Mouse (Mus musculus) megakaryocyte-erythroid progenitor cell, adult 5-6 weeks (primary cell): ENCODE measurements around the gene Adora2a. TPM values are rescaled to one million over a fixed set of nuclear protein-coding genes. Genes with fewer than 3 reads are reported as not detected.
"Not testable (repeated sequence)": the region's sequence is repeated elsewhere in the genome, so short reads cannot be mapped to it uniquely, and the experiment has no call there.

ENCODE experiments used
- ATAC-seq: replicated peaks from 2 replicates; pipeline ENCODE4 v1.8.0; 2016; ENCODE audit warnings: mild to moderate bottlenecking, inconsistent platforms; ENCODE audit not compliant: severe bottlenecking, poor library complexity, low FRiP score, low TSS enrichment
- total RNA-seq, 2 experiments: library from RNA; stranded (forward) in 1 of 2; stranded (reverse) in 1 of 2; fragments of 200-1000, 215-1000 nt in 1 of 2; fragments of >200 nt in 1 of 2; fragmentation: Nextera tagmentation in 1 of 2; gene quantifications; 2 replicates each; pipeline ENCODE4 v1.2.3; 2014 to 2017

Adora2a gene
- total RNA-seq, 2 experiments from 2014 or later = 0.09 to 0.28 TPM

GRCm38 (mm10) chr10:75337231-75337630, 20.6 kb downstream of the Adora2a start:
- no peak for ATAC-seq

GRCm38 (mm10) chr10:75338852-75339251, 22.2 kb downstream of the Adora2a start:
- no peak for ATAC-seq

- no peak for ATAC-seq
These were observed 22.7 kb downstream of the Adora2a start for GRCm38 (mm10) chr10:75339377-75339776.

GRCm38 (mm10) chr10:75341936-75342335, 25.3 kb downstream of the Adora2a start:
- no peak for ATAC-seq

- ATAC-seq = not testable (repeated sequence)
These were observed 27.9 kb downstream of the Adora2a start for GRCm38 (mm10) chr10:75344563-75344962.

GRCm38 (mm10) chr10:75345265-75345664, 28.6 kb downstream of the Adora2a start:
- ATAC-seq = no peak

GRCm38 (mm10) chr10:75350564-75350963, 33.9 kb downstream of the Adora2a start:
- ATAC-seq = no peak

GRCm38 (mm10) chr10:75352541-75352940, 35.9 kb downstream of the Adora2a start:
- ATAC-seq = no peak

GRCm38 (mm10) chr10:75353838-75354241, 37.2 kb downstream of the Adora2a start:
- ATAC-seq = not testable (repeated sequence)

GRCm38 (mm10) chr10:75355341-75355740, 38.7 kb downstream of the Adora2a start:
- ATAC-seq = no peak

- not testable (repeated sequence) for ATAC-seq
These were observed 47.6 kb downstream of the Adora2a start for GRCm38 (mm10) chr10:75364214-75364690.

- no peak for ATAC-seq
These were observed 48.1 kb downstream of the Adora2a start for GRCm38 (mm10) chr10:75364796-75365195.

GRCm38 (mm10) chr10:75365231-75365633, 48.6 kb downstream of the Adora2a start:
- peak; percentile 78 for ATAC-seq

- 0 out of 2 replicates have a peak, but pooled peaks have one; percentile 22 for ATAC-seq
These were observed 57.1 kb downstream of the Adora2a start for GRCm38 (mm10) chr10:75373655-75374351.

GRCm38 (mm10) chr10:75378688-75379087, 62.0 kb downstream of the Adora2a start:
- ATAC-seq = no peak

Other genes starting within 250 kb of the Adora2a start
- 25.5 and 30.8 TPM in 2 replicates for gene Specc1l, start 104.8 kb upstream of the Adora2a start, total RNA-seq (2014; fragmentation: Nextera tagmentation)
- gene Specc1l, start 104.8 kb upstream of the Adora2a start, total RNA-seq (2017) = 36.3 and 37.2 TPM in 2 replicates
- not detected in 2 replicates for gene Upb1, start 84.2 kb downstream of the Adora2a start, total RNA-seq (2014; fragmentation: Nextera tagmentation)
- 0.19 and 0.50 TPM in 2 replicates for gene Upb1, start 84.2 kb downstream of the Adora2a start, total RNA-seq (2017)
- gene Snrpd3, start 200.7 kb downstream of the Adora2a start, total RNA-seq (2014; fragmentation: Nextera tagmentation) = 113 and 163 TPM in 2 replicates
- 74.2 and 142 TPM in 2 replicates for gene Snrpd3, start 200.7 kb downstream of the Adora2a start, total RNA-seq (2017)
- gene Gucd1, start 201.1 kb downstream of the Adora2a start, total RNA-seq (2014; fragmentation: Nextera tagmentation) = 13.9 and 18.9 TPM in 2 replicates
- gene Gucd1, start 201.1 kb downstream of the Adora2a start, total RNA-seq (2017) = 14.8 and 19.3 TPM in 2 replicates
- gene Lrrc75b, start 243.5 kb downstream of the Adora2a start, total RNA-seq (2014; fragmentation: Nextera tagmentation) = 0.07 TPM in 1 of 2 replicates, not detected in the other
- not detected in 2 replicates for gene Lrrc75b, start 243.5 kb downstream of the Adora2a start, total RNA-seq (2017)
- 3.3 TPM in 1 of 2 replicates, not detected in the other for gene Ggt1, start 244.7 kb downstream of the Adora2a start, total RNA-seq (2014; fragmentation: Nextera tagmentation)
- not detected in 2 replicates for gene Ggt1, start 244.7 kb downstream of the Adora2a start, total RNA-seq (2017)